Mouse (Mus musculus): ENCODE results near the gene Mtfr2. TPM values are rescaled to one million over a fixed set of nuclear protein-coding genes. Genes with fewer than 3 reads are reported as not detected.

Gene Mtfr2
- under 1 TPM in 1 of 4 experiments, not detected in 3; 0.14 TPM for total RNA-seq (2022)

- DNase-seq (ENCODE audit: low spot score), result peak; percentile 92
Observed at GRCm38 (mm10) chr10:20347285-20348214, at the start of gene Mtfr2. TSS of gene Mtfr2 (plus strand) at chr10:20347770.

- peak; percentile 27 for DNase-seq (ENCODE audit: low spot score)
Observed at GRCm38 (mm10) chr10:20298152-20298920, 49.2 kb upstream of the Mtfr2 start.

GRCm38 (mm10) chr10:20299114-20299513 lies 48.5 kb upstream of the Mtfr2 start:
- DNase-seq (ENCODE audit: low spot score), result no peak

- no peak for DNase-seq (ENCODE audit: low spot score)
Observed at GRCm38 (mm10) chr10:20310969-20311769, 36.4 kb upstream of the Mtfr2 start.

- peak; percentile 99 for DNase-seq (ENCODE audit: low spot score)
Observed at GRCm38 (mm10) chr10:20311918-20312735, 35.4 kb upstream of the Mtfr2 start, which contains the start of gene Bclaf1. TSS of gene Bclaf1 (plus strand) at chr10:20312469.

GRCm38 (mm10) chr10:20312736-20313301 lies 34.8 kb upstream of the Mtfr2 start:
- peak; percentile 86 for DNase-seq (ENCODE audit: low spot score)

- no peak for DNase-seq (ENCODE audit: low spot score)
Observed at GRCm38 (mm10) chr10:20313447-20313846, 34.1 kb upstream of the Mtfr2 start.

- no peak for DNase-seq (ENCODE audit: low spot score)
Observed at GRCm38 (mm10) chr10:20313941-20314340, 33.6 kb upstream of the Mtfr2 start.

- no peak for DNase-seq (ENCODE audit: low spot score)
Observed at GRCm38 (mm10) chr10:20314797-20315196, 32.8 kb upstream of the Mtfr2 start.

GRCm38 (mm10) chr10:20317466-20317865 lies 30.1 kb upstream of the Mtfr2 start:
- DNase-seq (ENCODE audit: low spot score), result no peak

- DNase-seq (ENCODE audit: low spot score), result no peak
Observed at GRCm38 (mm10) chr10:20326226-20326625, 21.3 kb upstream of the Mtfr2 start.

- DNase-seq (ENCODE audit: low spot score), result no peak
Observed at GRCm38 (mm10) chr10:20331262-20331661, 16.3 kb upstream of the Mtfr2 start.

GRCm38 (mm10) chr10:20337872-20338271 lies 9.7 kb upstream of the Mtfr2 start:
- no peak for DNase-seq (ENCODE audit: low spot score)

- DNase-seq (ENCODE audit: low spot score), result no peak
Observed at GRCm38 (mm10) chr10:20345736-20346135, 1.8 kb upstream of the Mtfr2 start.

GRCm38 (mm10) chr10:20348894-20349293 lies 1.3 kb downstream of the Mtfr2 start:
- DNase-seq (ENCODE audit: low spot score), result no peak

GRCm38 (mm10) chr10:20361542-20362449 lies 14.2 kb downstream of the Mtfr2 start:
- DNase-seq (ENCODE audit: low spot score), result peak; percentile 36

GRCm38 (mm10) chr10:20362450-20363118 lies 15.0 kb downstream of the Mtfr2 start:
- no peak for DNase-seq (ENCODE audit: low spot score)

- DNase-seq (ENCODE audit: low spot score), result no peak
Observed at GRCm38 (mm10) chr10:20372046-20372445, 24.5 kb downstream of the Mtfr2 start.

GRCm38 (mm10) chr10:20377621-20378020 lies 30.1 kb downstream of the Mtfr2 start:
- no peak for DNase-seq (ENCODE audit: low spot score)

All from heart, adult 8-10 months (tissue).